Mouse (Mus musculus) embryonic facial prominence, embryonic 12.5 days (tissue): ENCODE data around the gene Kcnmb2. TPM values are rescaled to one million over a fixed set of nuclear protein-coding genes. Genes with fewer than 3 reads are reported as not detected.

Source experiments
- ATAC-seq: fragments of 200-750 bp; cut with Nextera tagmentation; 2 replicates; pipeline ENCODE4 v1.8.0; 2017; ENCODE audit not compliant: insufficient number of reproducible peaks, insufficient read depth, low FRiP score, low TSS enrichment
- H3K27ac ChIP-seq: fragments of 300-500 bp; sonication (generic); 2 replicates; pipeline ENCODE4 v1.5.1; 2016; ENCODE audit warnings: mild to moderate bottlenecking
- H3K27me3 ChIP-seq: fragments of 300-500 bp; sonication (generic); 2 replicates; pipeline ENCODE4 v1.6.1; 2016; ENCODE audit warnings: mild to moderate bottlenecking, moderate library complexity
- H3K36me3 ChIP-seq: fragments of 300-500 bp; sonication (generic); 2 replicates; pipeline ENCODE4 v1.6.1; 2016; ENCODE audit warnings: mild to moderate bottlenecking
- H3K4me1 ChIP-seq: fragments of 300-500 bp; sonication (generic); 2 replicates; pipeline ENCODE4 v1.6.1; 2016
- H3K4me2 ChIP-seq: fragments of 300-500 bp; sonication (generic); replicated peaks from 2 replicates; pipeline ENCODE4 v1.6.1; 2016; ENCODE audit warnings: mild to moderate bottlenecking, moderate library complexity
- H3K4me3 ChIP-seq: fragments of 300-500 bp; sonication (generic); 2 replicates; pipeline ENCODE4 v1.5.1; 2016; ENCODE audit warnings: mild to moderate bottlenecking
- H3K9ac ChIP-seq: fragments of 300-500 bp; sonication (generic); 2 replicates; pipeline ENCODE4 v1.6.1; 2016; ENCODE audit warnings: mild to moderate bottlenecking, moderate library complexity
- H3K9me3 ChIP-seq: fragments of 300-500 bp; sonication (generic); 2 replicates; pipeline ENCODE4 v1.6.1; 2016; ENCODE audit warnings: mild to moderate bottlenecking, moderate library complexity
- WGBS: fragments of 180-500 bp; shearing (Covaris S2); methylation state at CpG from one replicate; pipeline ENCODE4 v1.1.7; 2016; 5-methylcytosine and 5-hydroxymethylcytosine counted together
- polyA plus RNA-seq: library from polyadenylated mRNA; unstranded; fragments of >200 nt; fragmentation: Nextera tagmentation; extraction: Ambion mirVana; gene quantifications from 2 replicates; pipeline ENCODE4 v1.2.1, GENCODE M21; 2016

Gene Kcnmb2
- polyA plus RNA-seq, 1 experiment from 2014 or later, result 5.3 TPM

DNA sequence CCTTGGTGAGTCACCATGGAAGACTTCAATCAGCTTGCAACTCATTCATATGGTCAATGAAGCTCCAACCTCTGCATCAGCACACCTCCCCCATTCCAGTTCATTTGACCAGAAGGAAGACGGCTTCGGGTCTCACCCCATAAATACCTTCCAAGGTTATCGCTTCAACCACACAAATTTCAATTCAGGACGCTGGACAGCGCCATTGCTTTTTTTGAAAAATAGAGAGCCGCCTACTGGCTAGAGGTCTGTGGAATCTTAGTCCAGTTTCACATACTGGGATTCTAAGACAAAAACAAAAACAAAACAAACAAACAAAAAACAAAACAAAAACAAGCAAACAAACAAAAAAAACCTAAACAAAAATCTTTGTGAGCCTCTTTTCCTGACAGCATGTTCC lies 39.2 kb downstream of the Kcnmb2 start:
- 22% methylated on average over 6 of the region's 6 CpGs for WGBS
- H3K4me3 ChIP-seq, result no peak overlapping the region
- H3K4me2 ChIP-seq, result no peak overlapping the region
- H3K36me3 ChIP-seq, result no peaks in the 10 kb centered on the region
- H3K4me1 ChIP-seq, result no peaks in the 10 kb centered on the region
- no peak for ATAC-seq
- H3K27me3 ChIP-seq, result no peaks in the 10 kb centered on the region
- no peak overlapping the region for H3K9ac ChIP-seq
- H3K9me3 ChIP-seq, result no peaks in the 10 kb centered on the region
- no peak overlapping the region for H3K27ac ChIP-seq

- no peak overlapping the region for H3K4me2 ChIP-seq
- H3K36me3 ChIP-seq, result no peaks in the 10 kb centered on the region
- no peaks in the 10 kb centered on the region for H3K27me3 ChIP-seq
- no peak overlapping the region for H3K27ac ChIP-seq
- ATAC-seq, result 0 out of 2 replicates have a peak, but pooled peaks have one; percentile 67
- H3K4me3 ChIP-seq, result no peak overlapping the region
- 0 out of 2 replicates have a peak, but pooled peaks cover 3% of the 10 kb centered on the region for H3K4me1 ChIP-seq
- WGBS, result 41% methylated on average over 3 of the region's 3 CpGs
- no peak overlapping the region for H3K9ac ChIP-seq
- H3K9me3 ChIP-seq, result no peaks in the 10 kb centered on the region
Observed at GRCm38 (mm10) chr3:31954213-31954612, 51.9 kb downstream of the Kcnmb2 start.

DNA sequence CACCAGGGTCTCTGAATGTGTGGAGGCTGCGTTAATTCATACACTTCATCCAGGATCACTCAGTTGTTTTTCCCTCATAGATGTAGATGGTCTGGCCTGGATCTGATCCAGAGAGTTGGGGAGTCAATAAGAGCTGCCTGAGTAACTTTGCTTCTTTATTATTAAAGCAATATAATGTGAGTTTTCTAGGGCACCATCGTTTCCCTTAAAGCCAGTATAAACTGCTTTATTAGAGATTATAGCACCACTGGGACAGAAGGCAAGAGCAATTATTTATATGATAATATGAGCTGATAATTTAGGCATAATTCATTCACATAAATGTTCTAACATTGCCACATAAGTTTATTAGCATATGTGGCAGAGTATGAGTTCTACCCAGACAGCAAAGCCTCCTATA lies 52.7 kb downstream of the Kcnmb2 start:
- H3K4me3 ChIP-seq, result no peak overlapping the region
- no peaks in the 10 kb centered on the region for H3K9me3 ChIP-seq
- H3K9ac ChIP-seq, result no peak overlapping the region
- no peaks in the 10 kb centered on the region for H3K36me3 ChIP-seq
- 81% methylated on average over 2 of the region's 2 CpGs for WGBS
- H3K4me1 ChIP-seq, result 0 out of 2 replicates have a peak, but pooled peaks cover 3% of the 10 kb centered on the region
- H3K27ac ChIP-seq, result no peak overlapping the region
- no peak overlapping the region for H3K4me2 ChIP-seq
- ATAC-seq, result no peak
- H3K27me3 ChIP-seq, result no peaks in the 10 kb centered on the region

GRCm38 (mm10) chr3:31959821-31960220 lies 57.5 kb downstream of the Kcnmb2 start:
- Histone ChIP-seq H3K4me1 (no peaks in the 10 kb centered on the region), H3K9ac (no peak overlapping the region), H3K4me3 (no peak overlapping the region), H3K4me2 (no peak overlapping the region), H3K36me3 (no peaks in the 10 kb centered on the region), H3K9me3 (no peaks in the 10 kb centered on the region), H3K27ac (no peak overlapping the region), H3K27me3 (no peaks in the 10 kb centered on the region)
- ATAC-seq, result no peak
- 55% methylated on average over 5 of the region's 5 CpGs for WGBS

GRCm38 (mm10) chr3:31961175-31961574 lies 58.9 kb downstream of the Kcnmb2 start:
- no peaks in the 10 kb centered on the region; the same call in 1 of the 2 replicates for H3K27me3 ChIP-seq
- WGBS, result 83% methylated on average over 3 of the region's 3 CpGs
- H3K9me3 ChIP-seq, result no peaks in the 10 kb centered on the region
- H3K4me2 ChIP-seq, result no peak overlapping the region
- no peak overlapping the region for H3K27ac ChIP-seq
- ATAC-seq, result no peak
- no peak overlapping the region for H3K9ac ChIP-seq
- no peak overlapping the region for H3K4me3 ChIP-seq
- no peaks in the 10 kb centered on the region for H3K36me3 ChIP-seq
- H3K4me1 ChIP-seq, result no peaks in the 10 kb centered on the region

DNA sequence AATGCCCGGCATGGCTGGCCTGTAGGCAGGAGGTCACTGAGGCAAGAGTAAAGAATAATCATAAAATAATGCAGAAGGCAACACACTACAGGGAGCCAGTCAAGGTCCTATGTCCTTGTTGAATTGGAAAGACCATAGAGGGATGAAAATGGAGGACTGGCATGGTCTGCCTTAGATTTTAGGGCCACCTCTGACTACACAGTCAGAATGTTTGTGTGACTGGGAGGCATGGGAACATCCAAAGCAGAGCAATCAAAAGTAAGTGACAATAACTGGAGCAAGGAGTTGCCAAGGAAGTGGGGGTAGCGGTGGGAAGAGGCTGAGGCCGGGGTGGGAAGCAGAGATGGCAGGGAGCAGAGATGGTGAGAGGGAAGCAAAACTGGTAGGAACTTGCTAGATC lies 60.8 kb downstream of the Kcnmb2 start:
- WGBS, result 94% methylated on average over 3 of the region's 3 CpGs
- no peaks in the 10 kb centered on the region for H3K36me3 ChIP-seq
- H3K27me3 ChIP-seq, result no peaks in the 10 kb centered on the region; the same call in 1 of the 2 replicates
- H3K9me3 ChIP-seq, result no peaks in the 10 kb centered on the region
- H3K4me1 ChIP-seq, result no peaks in the 10 kb centered on the region
- H3K9ac ChIP-seq, result no peak overlapping the region
- H3K27ac ChIP-seq, result no peak overlapping the region
- ATAC-seq, result no peak
- H3K4me2 ChIP-seq, result no peak overlapping the region
- no peak overlapping the region for H3K4me3 ChIP-seq

- Histone ChIP-seq H3K4me3 (no peak overlapping the region), H3K9ac (no peak overlapping the region), H3K27me3 (no peaks in the 10 kb centered on the region), H3K4me1 (no peaks in the 10 kb centered on the region; the same call in 1 of the 2 replicates), H3K9me3 (no peaks in the 10 kb centered on the region), H3K4me2 (no peak overlapping the region), H3K36me3 (no peaks in the 10 kb centered on the region), H3K27ac (no peak overlapping the region)
- no peak for ATAC-seq
- WGBS, result 11% methylated on average over 3 of the region's 3 CpGs
Observed at GRCm38 (mm10) chr3:31979661-31980060, 77.4 kb downstream of the Kcnmb2 start.

- Histone ChIP-seq H3K36me3 (no peaks in the 10 kb centered on the region), H3K9me3 (no peaks in the 10 kb centered on the region), H3K9ac (no peak overlapping the region), H3K27me3 (no peaks in the 10 kb centered on the region), H3K4me1 (no peaks in the 10 kb centered on the region; the same call in 1 of the 2 replicates), H3K27ac (no peak overlapping the region), H3K4me3 (no peak overlapping the region), H3K4me2 (no peak overlapping the region)
- no peak for ATAC-seq
- 48% methylated on average over 5 of the region's 5 CpGs for WGBS
Observed at GRCm38 (mm10) chr3:31982444-31982843, 80.1 kb downstream of the Kcnmb2 start.

- Histone ChIP-seq H3K4me2 (no peak overlapping the region), H3K4me1 (no peaks in the 10 kb centered on the region), H3K4me3 (no peak overlapping the region), H3K36me3 (no peaks in the 10 kb centered on the region), H3K27ac (no peak overlapping the region), H3K9me3 (no peaks in the 10 kb centered on the region), H3K9ac (no peak overlapping the region), H3K27me3 (no peaks in the 10 kb centered on the region)
- no peak for ATAC-seq
- WGBS, result 77% methylated on average over 4 of the region's 4 CpGs
Observed at GRCm38 (mm10) chr3:31985103-31985502, 82.8 kb downstream of the Kcnmb2 start.

DNA sequence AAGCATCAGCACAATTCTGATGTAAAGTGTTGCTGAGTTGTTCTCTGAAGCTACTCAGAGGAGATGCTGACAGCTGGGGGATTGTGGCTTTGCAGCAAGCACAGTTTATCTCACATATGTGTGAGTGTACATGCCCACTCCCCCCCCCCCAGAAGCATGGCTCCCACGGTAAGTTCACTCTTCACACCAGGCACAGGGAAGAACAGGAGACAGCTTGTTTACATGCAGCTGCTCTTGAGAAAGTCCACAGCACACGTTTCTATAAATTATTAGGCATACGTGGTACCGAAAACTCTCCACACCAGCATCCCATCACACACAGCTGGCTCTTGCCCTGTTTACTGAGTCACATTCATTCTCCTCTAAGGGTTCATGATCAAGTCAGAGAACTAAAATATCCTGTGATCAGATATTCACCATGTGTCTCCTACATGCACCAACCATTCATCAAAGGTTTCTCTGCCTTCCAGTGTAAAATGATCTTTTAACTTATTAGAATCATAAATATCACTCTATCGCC lies 89.3 kb downstream of the Kcnmb2 start:
- Histone ChIP-seq H3K9ac (no peak overlapping the region), H3K4me2 (no peak overlapping the region), H3K4me1 (no peaks in the 10 kb centered on the region), H3K4me3 (no peak overlapping the region), H3K27me3 (no peaks in the 10 kb centered on the region), H3K27ac (no peak overlapping the region), H3K36me3 (no peaks in the 10 kb centered on the region), H3K9me3 (no peaks in the 10 kb centered on the region)
- ATAC-seq, result no peak
- 74% methylated on average over 5 of the region's 5 CpGs for WGBS

DNA sequence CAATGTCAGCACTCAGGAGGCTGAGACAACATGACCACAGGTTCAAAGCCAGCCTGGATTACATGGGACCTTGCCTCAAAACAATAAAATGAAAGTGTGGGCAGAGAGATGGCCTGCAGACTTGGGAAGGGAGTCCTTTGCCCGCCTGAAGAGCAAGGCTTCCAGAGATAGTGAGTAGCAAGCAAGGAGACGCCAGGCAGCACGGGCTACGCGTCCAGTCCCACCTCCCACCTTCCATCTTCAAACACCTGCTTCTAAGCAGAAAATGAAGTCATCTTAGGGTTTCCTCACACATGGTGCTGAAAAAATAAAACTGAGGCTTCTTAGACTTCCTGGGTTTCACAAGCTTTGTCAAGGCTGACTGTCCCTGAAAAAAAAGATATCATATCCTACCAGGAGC lies 109.3 kb downstream of the Kcnmb2 start:
- Histone ChIP-seq H3K4me1 (no peaks in the 10 kb centered on the region), H3K4me3 (no peak overlapping the region), H3K9me3 (no peaks in the 10 kb centered on the region), H3K9ac (no peak overlapping the region), H3K27ac (no peak overlapping the region), H3K4me2 (no peak overlapping the region), H3K36me3 (no peaks in the 10 kb centered on the region), H3K27me3 (no peaks in the 10 kb centered on the region)
- WGBS, result 87% methylated on average over 5 of the region's 5 CpGs
- ATAC-seq, result no peak

- H3K36me3 ChIP-seq, result no peaks in the 10 kb centered on the region
- H3K27ac ChIP-seq, result no peak overlapping the region
- H3K9ac ChIP-seq, result no peak overlapping the region
- no peak overlapping the region for H3K4me2 ChIP-seq
- H3K4me3 ChIP-seq, result no peak overlapping the region
- no peaks in the 10 kb centered on the region for H3K4me1 ChIP-seq
- H3K9me3 ChIP-seq, result no peaks in the 10 kb centered on the region
- WGBS, result 87% methylated on average over 12 of the region's 12 CpGs
- ATAC-seq, result no peak
- H3K27me3 ChIP-seq, result no peaks in the 10 kb centered on the region
Observed at GRCm38 (mm10) chr3:32012205-32012931, 110.1 kb downstream of the Kcnmb2 start.
